Mouse (Mus musculus) liver (tissue): Measurements from ENCODE around the gene Vmac.

Source experiments
- DNase-seq: peaks from one replicate; pipeline ENCODE4 v3.0.0-alpha.2; 2020; ENCODE audit warnings: mixed read lengths

Gene Vmac

GRCm38 (mm10) chr17:56717363-56718058, at the start of gene Vmac, which contains the start of gene Ndufa11:
Vmac (minus strand) TSS chr17:56718022.
Ndufa11 (plus strand) TSS chr17:56717767.
- peak; percentile 97 for DNase-seq

- DNase-seq, result no peak
These were observed 49.0 kb upstream of the Vmac start for GRCm38 (mm10) chr17:56766631-56767405.

GRCm38 (mm10) chr17:56765431-56765830, 47.6 kb upstream of the Vmac start:
- DNase-seq, result no peak

- peak; percentile 89 for DNase-seq
These were observed 46.9 kb upstream of the Vmac start, which contains the start of gene Dus3l for GRCm38 (mm10) chr17:56764474-56765354. Dus3l (plus strand) TSS chr17:56764757.

GRCm38 (mm10) chr17:56763741-56764250, 46.0 kb upstream of the Vmac start:
- no peak for DNase-seq

GRCm38 (mm10) chr17:56762769-56763731, 45.2 kb upstream of the Vmac start:
- peak; percentile 80 for DNase-seq

- peak; percentile 99 for DNase-seq
These were observed 44.2 kb upstream of the Vmac start for GRCm38 (mm10) chr17:56761991-56762410.

GRCm38 (mm10) chr17:56761077-56761476, 43.3 kb upstream of the Vmac start:
- DNase-seq, result no peak

- DNase-seq, result no peak
These were observed 41.4 kb upstream of the Vmac start for GRCm38 (mm10) chr17:56759261-56759660.

- DNase-seq, result peak; percentile 91
These were observed 40.3 kb upstream of the Vmac start for GRCm38 (mm10) chr17:56758132-56758531.

- peak; percentile 95 for DNase-seq
These were observed 39.7 kb upstream of the Vmac start, which contains the start of gene Nrtn for GRCm38 (mm10) chr17:56757416-56758123. Nrtn (minus strand) TSS chr17:56757530.

GRCm38 (mm10) chr17:56756703-56757399, 39.0 kb upstream of the Vmac start:
- DNase-seq, result peak; percentile 59

GRCm38 (mm10) chr17:56754271-56755185, 36.7 kb upstream of the Vmac start:
- no peak for DNase-seq

GRCm38 (mm10) chr17:56753452-56753851, 35.6 kb upstream of the Vmac start:
- DNase-seq, result no peak

GRCm38 (mm10) chr17:56751404-56752072, 33.7 kb upstream of the Vmac start:
- DNase-seq, result peak; percentile 74

- no peak for DNase-seq
These were observed 26.4 kb upstream of the Vmac start for GRCm38 (mm10) chr17:56744173-56744572.

GRCm38 (mm10) chr17:56740788-56741160, 23.0 kb upstream of the Vmac start:
- DNase-seq, result no peak

GRCm38 (mm10) chr17:56740118-56740787, 22.4 kb upstream of the Vmac start:
- no peak for DNase-seq
